Mouse (Mus musculus) forebrain, embryonic 16.5 days (tissue): ENCODE measurements around the gene Supv3l1. TPM values are rescaled to one million over a fixed set of nuclear protein-coding genes. Genes with fewer than 3 reads are reported as not detected.

Experiments used
- ATAC-seq: fragments of 200-750 bp; cut with Nextera tagmentation; 2 replicates; pipeline ENCODE4 v1.8.0; 2017; ENCODE audit warnings: mild to moderate bottlenecking, moderate library complexity
- H3K27ac ChIP-seq: fragments of 300-500 bp; sonication (generic); 2 replicates; pipeline ENCODE4 v1.5.1; 2014; ENCODE audit warnings: low read length, control low read depth
- H3K27me3 ChIP-seq: fragments of 300-500 bp; sonication (generic); replicated peaks from 2 replicates; pipeline ENCODE4 v1.6.1; 2014; ENCODE audit warnings: low read length; ENCODE audit not compliant: control insufficient read depth, insufficient read depth
- H3K36me3 ChIP-seq: fragments of 300-500 bp; sonication (generic); 2 replicates; pipeline ENCODE4 v1.6.1; 2014; ENCODE audit not compliant: control insufficient read depth, insufficient read depth
- H3K4me1 ChIP-seq: fragments of 300-500 bp; sonication (generic); replicated peaks from 2 replicates; pipeline ENCODE4 v1.6.1; 2014; ENCODE audit warnings: low read length; ENCODE audit not compliant: control insufficient read depth, insufficient read depth
- H3K4me2 ChIP-seq: fragments of 300-500 bp; sonication (generic); 2 replicates; pipeline ENCODE4 v1.6.1; 2014; ENCODE audit warnings: mild to moderate bottlenecking, low read length, control low read depth
- H3K4me3 ChIP-seq: fragments of 300-500 bp; sonication (generic); replicated peaks from 2 replicates; pipeline ENCODE4 v1.5.1; 2014; ENCODE audit warnings: mild to moderate bottlenecking, low read length, control low read depth
- H3K9ac ChIP-seq: fragments of 300-500 bp; sonication (generic); replicated peaks from 2 replicates; pipeline ENCODE4 v1.6.1; 2014; ENCODE audit warnings: low read depth, low read length, control low read depth
- H3K9me3 ChIP-seq: fragments of 300-500 bp; sonication (generic); 2 replicates; pipeline ENCODE4 v1.6.1; 2016; ENCODE audit warnings: low read length; ENCODE audit not compliant: control insufficient read depth
- WGBS: fragments of 180-500 bp; shearing (Covaris S2); extraction: QIAGEN DNeasy Blood & Tissue Kit; methylation state at CpG from one replicate; pipeline ENCODE4 v1.1.7; 2014; 5-methylcytosine and 5-hydroxymethylcytosine counted together
- polyA plus RNA-seq: library from polyadenylated mRNA; unstranded; fragments of >200 nt; fragmentation: Nextera tagmentation; extraction: Ambion mirVana; gene quantifications from 2 replicates; pipeline ENCODE4 v1.2.1, GENCODE M21; 2015

The Supv3l1 gene
- polyA plus RNA-seq, 1 experiment from 2014 or later: 22.7 TPM

GRCm38 (mm10) chr10:62383011-62383410 lies 66.5 kb downstream of the Supv3l1 start:
- no peaks in the 10 kb centered on the region for H3K9me3 ChIP-seq
- no peak overlapping the region for H3K4me2 ChIP-seq
- H3K9ac ChIP-seq: no peak overlapping the region
- no peak overlapping the region for H3K27ac ChIP-seq
- H3K27me3 ChIP-seq: no peaks in the 10 kb centered on the region
- H3K4me3 ChIP-seq: no peak overlapping the region
- no peaks in the 10 kb centered on the region for H3K4me1 ChIP-seq
- ATAC-seq: no peak
- 85% methylated on average over 3 of the region's 3 CpGs for WGBS
- H3K36me3 ChIP-seq: no peaks in the 10 kb centered on the region

- no peak for ATAC-seq
- no peak overlapping the region for H3K4me3 ChIP-seq
- H3K27ac ChIP-seq: no peak overlapping the region
- H3K9me3 ChIP-seq: no peaks in the 10 kb centered on the region
- H3K9ac ChIP-seq: no peak overlapping the region
- H3K36me3 ChIP-seq: no peaks in the 10 kb centered on the region
- H3K4me2 ChIP-seq: no peak overlapping the region
- H3K27me3 ChIP-seq: no peaks in the 10 kb centered on the region
- no peaks in the 10 kb centered on the region for H3K4me1 ChIP-seq
These were observed 68.6 kb downstream of the Supv3l1 start for GRCm38 (mm10) chr10:62380936-62381335.

GRCm38 (mm10) chr10:62379808-62380207 lies 69.7 kb downstream of the Supv3l1 start, which contains the start of gene Hk1:
Hk1 (minus strand) TSS chr10:62379908.
- WGBS: 85% methylated on average over 1 of the region's 1 CpGs
- Histone ChIP-seq H3K27me3 (no peaks in the 10 kb centered on the region), H3K4me3 (no peak within 1 kb of the TSS), H3K9ac (no peak within 1 kb of the TSS), H3K4me1 (no peaks in the 10 kb centered on the region), H3K27ac (no peak within 1 kb of the TSS), H3K36me3 (no peaks in the 10 kb centered on the region), H3K4me2 (no peak within 1 kb of the TSS), H3K9me3 (no peaks in the 10 kb centered on the region)
- no peak for ATAC-seq

Other genes starting within 250 kb of the Supv3l1 start
- 13.9 and 15.4 TPM in 2 replicates for gene Tspan15, start 218.5 kb downstream of the Supv3l1 start, polyA plus RNA-seq
- not detected in 2 replicates for gene Tacr2, start 197.3 kb downstream of the Supv3l1 start, polyA plus RNA-seq
- gene Hk1, start 69.8 kb downstream of the Supv3l1 start, polyA plus RNA-seq: 105 and 107 TPM in 2 replicates
- 0.11 and 0.28 TPM in 2 replicates for gene Hkdc1, start 27.2 kb downstream of the Supv3l1 start, polyA plus RNA-seq
- 0.81 and 1.1 TPM in 2 replicates for gene 4930507D05Rik, start 249 bp downstream of the Supv3l1 start, polyA plus RNA-seq
- gene Vps26a, start 37.1 kb upstream of the Supv3l1 start, polyA plus RNA-seq: 75.5 and 90.3 TPM in 2 replicates
- gene Srgn, start 77.7 kb upstream of the Supv3l1 start, polyA plus RNA-seq: 8.6 and 9.3 TPM in 2 replicates
- gene Kif1bp, start 128.7 kb upstream of the Supv3l1 start, polyA plus RNA-seq: 71.4 and 71.8 TPM in 2 replicates
- 18.7 and 22.9 TPM in 2 replicates for gene Ddx21, start 152.5 kb upstream of the Supv3l1 start, polyA plus RNA-seq
- 104 and 109 TPM in 2 replicates for gene Ddx50, start 201.5 kb upstream of the Supv3l1 start, polyA plus RNA-seq